Mouse (Mus musculus) stomach, postnatal 0 days (tissue): ENCODE results near the gene Hax1. TPM values are rescaled to one million over a fixed set of nuclear protein-coding genes. Genes with fewer than 3 reads are reported as not detected.

Source experiments
- ATAC-seq: fragments of 200-750 bp; cut with Nextera tagmentation; 2 replicates; pipeline ENCODE4 v1.8.0; 2017; ENCODE audit not compliant: low FRiP score, low TSS enrichment
- DNase-seq: peaks from one replicate; pipeline ENCODE4 v3.0.0-alpha.2; 2016; ENCODE audit warnings: low spot score
- H3K27ac ChIP-seq: fragments of 300-500 bp; sonication (generic); replicated peaks from 2 replicates; pipeline ENCODE4 v1.5.1; 2014; ENCODE audit warnings: mild to moderate bottlenecking, control low read depth
- H3K27me3 ChIP-seq: fragments of 300-500 bp; sonication (generic); 2 replicates; pipeline ENCODE4 v1.6.1; 2014; ENCODE audit warnings: low read length; ENCODE audit not compliant: control insufficient read depth, insufficient read depth
- H3K36me3 ChIP-seq: fragments of 300-500 bp; sonication (generic); 2 replicates; pipeline ENCODE4 v1.6.1; 2014; ENCODE audit warnings: low read length, mixed read lengths; ENCODE audit not compliant: control insufficient read depth, insufficient read depth
- H3K4me1 ChIP-seq: fragments of 300-500 bp; sonication (generic); replicated peaks from 2 replicates; pipeline ENCODE4 v1.6.1; 2014; ENCODE audit warnings: antibody characterized with exemption; ENCODE audit not compliant: control insufficient read depth, insufficient read depth
- H3K4me2 ChIP-seq: fragments of 300-500 bp; sonication (generic); replicated peaks from 2 replicates; pipeline ENCODE4 v1.6.1; 2014; ENCODE audit warnings: low read depth, mild to moderate bottlenecking, control low read depth, moderate library complexity
- H3K4me3 ChIP-seq: fragments of 300-500 bp; sonication (generic); 2 replicates; pipeline ENCODE4 v1.5.1; 2014; ENCODE audit warnings: low read depth, low read length, control low read depth
- H3K9ac ChIP-seq: fragments of 300-500 bp; sonication (generic); 2 replicates; pipeline ENCODE4 v1.6.1; 2014; ENCODE audit warnings: mild to moderate bottlenecking, low read length, control low read depth, mixed read lengths
- H3K9me3 ChIP-seq: fragments of 300-500 bp; sonication (generic); 2 replicates; pipeline ENCODE4 v1.6.1; 2016; ENCODE audit warnings: low read length; ENCODE audit not compliant: control insufficient read depth
- CTCF ChIP-seq: IDR thresholded peaks from 2 replicates; pipeline ENCODE4 v1.5.1; 2016; ENCODE audit warnings: antibody characterized with exemption, low read depth, mild to moderate bottlenecking, moderate library complexity
- EP300 ChIP-seq: optimal IDR thresholded peaks from 2 replicates; pipeline ENCODE3; 2016; ENCODE audit warnings: antibody characterized with exemption
- WGBS: fragments of 180-500 bp; shearing (Covaris S2); extraction: QIAGEN DNeasy Blood & Tissue Kit; methylation state at CpG from one replicate; pipeline ENCODE4 v1.1.7; 2014; 5-methylcytosine and 5-hydroxymethylcytosine counted together
- polyA plus RNA-seq: library from polyadenylated mRNA; unstranded; fragments of >200 nt; fragmentation: Nextera tagmentation; extraction: Ambion mirVana; gene quantifications from 2 replicates; pipeline ENCODE4 v1.2.1, GENCODE M21; 2015

Hax1 gene
- polyA plus RNA-seq, result 73.6 and 77.7 TPM in 2 replicates

GRCm38 (mm10) chr3:89998612-89999054 is at the start of gene Hax1:
Hax1 (minus strand) TSS chr3:89998780.
- no peaks in the 10 kb centered on the region for H3K27me3 ChIP-seq
- peak within 1 kb of the TSS; percentile 95 for H3K27ac ChIP-seq
- DNase-seq (peak; percentile 93), ATAC-seq (peak; percentile 92)
- H3K36me3 ChIP-seq, result 0 out of 2 replicates have a peak, but pooled peaks cover 2% of the 10 kb centered on the region
- H3K4me2 ChIP-seq, result peak within 1 kb of the TSS; percentile 90
- no peaks in the 10 kb centered on the region for H3K4me1 ChIP-seq
- peak within 1 kb of the TSS; percentile 77 for H3K9ac ChIP-seq
- no peaks in the 10 kb centered on the region for H3K9me3 ChIP-seq
- TF ChIP-seq EP300 (no peak), CTCF (no peak)
- H3K4me3 ChIP-seq, result peak within 1 kb of the TSS; percentile 72
- WGBS, result under 1% methylated on average over 26 of the region's 26 CpGs

GRCm38 (mm10) chr3:90036263-90036662 is 37.7 kb upstream of the Hax1 start:
- Histone ChIP-seq H3K4me1 (no peaks in the 10 kb centered on the region), H3K27ac (no peak overlapping the region), H3K4me2 (no peak overlapping the region), H3K27me3 (no peaks in the 10 kb centered on the region), H3K36me3 (peaks cover 23% of the 10 kb centered on the region; the same call in 1 of the 2 replicates), H3K9me3 (no peaks in the 10 kb centered on the region), H3K4me3 (no peak overlapping the region), H3K9ac (no peak overlapping the region)
- 97% methylated on average over 1 of the region's 1 CpGs for WGBS
- ATAC-seq (no peak), DNase-seq (no peak)
- TF ChIP-seq EP300 (no peak), CTCF (no peak)

- DNase-seq, result no peak
- H3K9me3 ChIP-seq, result no peaks in the 10 kb centered on the region
- WGBS, result 93% methylated on average over 2 of the region's 2 CpGs
- no peaks in the 10 kb centered on the region for H3K4me1 ChIP-seq
- no peaks in the 10 kb centered on the region for H3K27me3 ChIP-seq
- H3K36me3 ChIP-seq, result peaks cover 25% of the 10 kb centered on the region; the same call in 1 of the 2 replicates
- no peak overlapping the region for H3K4me2 ChIP-seq
- H3K9ac ChIP-seq, result no peak overlapping the region
- H3K4me3 ChIP-seq, result no peak overlapping the region
- no peak overlapping the region for H3K27ac ChIP-seq
- ATAC-seq, result no peak
- TF ChIP-seq CTCF, result no peak
- no peak for TF ChIP-seq EP300
These were observed 36.1 kb upstream of the Hax1 start for GRCm38 (mm10) chr3:90034653-90035052.

- no peak overlapping the region for H3K9ac ChIP-seq
These were observed 18.0 kb upstream of the Hax1 start for GRCm38 (mm10) chr3:90016626-90017025.

GRCm38 (mm10) chr3:90010291-90010690 is 11.7 kb upstream of the Hax1 start:
- Histone ChIP-seq H3K27me3 (no peaks in the 10 kb centered on the region), H3K4me1 (no peaks in the 10 kb centered on the region), H3K27ac (no peak overlapping the region), H3K36me3 (peaks cover 54% of the 10 kb centered on the region), H3K9me3 (no peaks in the 10 kb centered on the region), H3K4me3 (no peak overlapping the region), H3K9ac (no peak overlapping the region), H3K4me2 (no peak overlapping the region)
- no peak for TF ChIP-seq CTCF
- TF ChIP-seq EP300, result no peak
- DNase-seq (no peak), ATAC-seq (no peak)
- 68% methylated on average over 2 of the region's 2 CpGs for WGBS

More at GRCm38 (mm10) chr3:90016626-90017025, 18.0 kb upstream of the Hax1 start:
- Histone ChIP-seq H3K9me3 (no peaks in the 10 kb centered on the region), H3K27ac (no peak overlapping the region), H3K4me3 (no peak overlapping the region), H3K4me1 (no peaks in the 10 kb centered on the region), H3K27me3 (no peaks in the 10 kb centered on the region), H3K4me2 (no peak overlapping the region), H3K36me3 (peaks cover 41% of the 10 kb centered on the region)
- TF ChIP-seq EP300, result no peak
- no peak for TF ChIP-seq CTCF
- ATAC-seq (no peak), DNase-seq (no peak)
- WGBS, result 94% methylated on average over 4 of the region's 4 CpGs

GRCm38 (mm10) chr3:90004091-90004796 is 5.7 kb upstream of the Hax1 start:
- Histone ChIP-seq H3K27me3 (no peaks in the 10 kb centered on the region), H3K27ac (0 out of 2 replicates have a peak overlapping the region, but pooled peaks have one; percentile 35), H3K4me3 (no peak overlapping the region), H3K9me3 (no peaks in the 10 kb centered on the region), H3K36me3 (peaks cover 32% of the 10 kb centered on the region), H3K4me1 (no peaks in the 10 kb centered on the region), H3K9ac (no peak overlapping the region), H3K4me2 (no peak overlapping the region)
- WGBS, result 22% methylated on average over 3 of the region's 3 CpGs
- ATAC-seq, result no peak
- DNase-seq, result no peak
- TF ChIP-seq EP300 (no peak), CTCF (no peak)
